Mouse (Mus musculus) embryonic facial prominence, embryonic 15.5 days (tissue): ENCODE measurements around the gene Gm6356. TPM values are rescaled to one million over a fixed set of nuclear protein-coding genes. Genes with fewer than 3 reads are reported as not detected.
"Not testable (repeated sequence)": the region's sequence is repeated elsewhere in the genome, so short reads cannot be mapped to it uniquely, and the experiment has no call there.

ENCODE experiments used
- ATAC-seq: fragments of 200-750 bp; cut with Nextera tagmentation; 2 replicates; pipeline ENCODE4 v1.8.0; 2017; ENCODE audit warnings: low read depth, moderate TSS enrichment; ENCODE audit not compliant: insufficient number of reproducible peaks, low FRiP score, low TSS enrichment
- H3K27ac ChIP-seq: fragments of 300-500 bp; sonication (generic); replicated peaks from 2 replicates; pipeline ENCODE4 v1.5.1; 2015; ENCODE audit warnings: mild to moderate bottlenecking, inconsistent platforms
- H3K27me3 ChIP-seq: fragments of 300-500 bp; sonication (generic); 2 replicates; pipeline ENCODE4 v1.6.1; 2015; ENCODE audit warnings: inconsistent platforms
- H3K36me3 ChIP-seq: fragments of 300-500 bp; sonication (generic); 2 replicates; pipeline ENCODE4 v1.6.1; 2015; ENCODE audit warnings: mild to moderate bottlenecking, inconsistent platforms
- H3K4me1 ChIP-seq: fragments of 300-500 bp; sonication (generic); 2 replicates; pipeline ENCODE4 v1.6.1; 2015; ENCODE audit warnings: inconsistent platforms
- H3K4me2 ChIP-seq: fragments of 300-500 bp; sonication (generic); replicated peaks from 2 replicates; pipeline ENCODE4 v1.6.1; 2015; ENCODE audit warnings: mild to moderate bottlenecking, inconsistent platforms
- H3K4me3 ChIP-seq: fragments of 300-500 bp; sonication (generic); replicated peaks from 2 replicates; pipeline ENCODE4 v1.5.1; 2015; ENCODE audit warnings: mild to moderate bottlenecking, inconsistent platforms
- H3K9ac ChIP-seq: fragments of 300-500 bp; sonication (generic); 2 replicates; pipeline ENCODE4 v1.6.1; 2015; ENCODE audit warnings: inconsistent platforms
- H3K9me3 ChIP-seq: fragments of 300-500 bp; sonication (generic); replicated peaks from 2 replicates; pipeline ENCODE4 v1.6.1; 2016; ENCODE audit warnings: inconsistent platforms
- WGBS: fragments of 180-500 bp; shearing (Covaris S2); methylation state at CpG from one replicate; pipeline ENCODE4 v1.1.7; 2015; 5-methylcytosine and 5-hydroxymethylcytosine counted together
- polyA plus RNA-seq: library from polyadenylated mRNA; unstranded; fragments of >200 nt; fragmentation: Nextera tagmentation; extraction: Ambion mirVana; gene quantifications from 2 replicates; pipeline ENCODE4 v1.2.1, GENCODE M21; 2015

The Gm6356 gene
- not detected in 2 replicates for polyA plus RNA-seq

- H3K27ac ChIP-seq, H3K9me3 ChIP-seq, H3K4me1 ChIP-seq, H3K4me3 ChIP-seq, H3K36me3 ChIP-seq, H3K27me3 ChIP-seq, H3K4me2 ChIP-seq, H3K9ac ChIP-seq, ATAC-seq: not testable (repeated sequence)
- 36% methylated on average over 1 of the region's 2 CpGs for WGBS
These were observed at the start of gene Gm6356 for GRCm38 (mm10) chr14:6973718-6974117. Gene Gm6356, minus strand, starts transcription at chr14:6973818.

Other genes with a start within 250 kb of the Gm6356 start
- 3.0 and 3.2 TPM in 2 replicates for gene Gm3636, start 231.5 kb downstream of the Gm6356 start, polyA plus RNA-seq
- gene Gm8362, start 199.4 kb downstream of the Gm6356 start, polyA plus RNA-seq: not detected in 2 replicates
- not detected in 2 replicates for gene Gm3642, start 133.5 kb downstream of the Gm6356 start, polyA plus RNA-seq
- 0.12 and 0.51 TPM in 2 replicates for gene Gm3667, start 83.9 kb downstream of the Gm6356 start, polyA plus RNA-seq
- 0.56 and 0.59 TPM in 2 replicates for gene Gm10406, start 53.6 kb upstream of the Gm6356 start, polyA plus RNA-seq
- not detected in 2 replicates for gene Gm3685, start 71.2 kb upstream of the Gm6356 start, polyA plus RNA-seq
- gene Gm3696, start 126.8 kb upstream of the Gm6356 start, polyA plus RNA-seq: 0.52 and 1.1 TPM in 2 replicates
- gene Gm6676, start 151.6 kb upstream of the Gm6356 start, polyA plus RNA-seq: not detected in 2 replicates
- gene Gm3512, start 200.7 kb upstream of the Gm6356 start, polyA plus RNA-seq: 3.0 and 3.7 TPM in 2 replicates
- not detected in 2 replicates for gene Gm16434, start 220.7 kb upstream of the Gm6356 start, polyA plus RNA-seq